Mouse (Mus musculus) layer of hippocampus, adult 6 months (tissue): ENCODE measurements around the gene Tsc22d3. TPM values are rescaled to one million over a fixed set of nuclear protein-coding genes. Genes with fewer than 3 reads are reported as not detected.

Experiments
- long read RNA-seq, 2 experiments: library from polyadenylated mRNA; unstranded; transcript quantifications; one replicate each; pipeline ENCODE4 v2.0.0; 2019 to 2020
- polyA plus RNA-seq: library from polyadenylated mRNA; unstranded; fragments of <200 nt; fragmentation: Nextera tagmentation; gene quantifications from 2 replicates; pipeline ENCODE4 v1.2.3, GENCODE M21; 2021

The Tsc22d3 gene
- polyA plus RNA-seq: 66.4 and 87.4 TPM in 2 replicates
- long read RNA-seq, experiment 1, transcript Tsc22d3-201 (3 exons, 1,974 nt): major isoform, 73 of 157 reads
- long read RNA-seq, experiment 1, transcript Tsc22d3-202 (3 exons, 1,790 nt): minor isoform, 49 of 157 reads
- long read RNA-seq, experiment 1, partial matches to known transcripts: 16 of 157 reads
- long read RNA-seq, experiment 1, other reads (novel, unspliced or antisense): 18 of 157 reads
- long read RNA-seq, experiment 2, transcript Tsc22d3-201 (3 exons, 1,974 nt): major isoform, 369 of 689 reads
- long read RNA-seq, experiment 2, transcript Tsc22d3-204 (3 exons, 952 nt): minor isoform, 5 of 689 reads
- long read RNA-seq, experiment 2, transcript Tsc22d3-202 (3 exons, 1,790 nt): minor isoform, 268 of 689 reads
- long read RNA-seq, experiment 2, partial matches to known transcripts: 4 of 689 reads
- long read RNA-seq, experiment 2, other reads (novel, unspliced or antisense): 43 of 689 reads

GRCm38 (mm10) chrX:140600410-140601109 is at the start of gene Tsc22d3:
TSS of gene Tsc22d3 (minus strand) at chrX:140600659.

Other genes with a start within 250 kb of the Tsc22d3 start
- gene Prps1, start 144.0 kb downstream of the Tsc22d3 start, polyA plus RNA-seq: 51.3 and 52.7 TPM in 2 replicates
- 5.5 and 6.0 TPM in 2 replicates for gene Mid2, start 63.9 kb upstream of the Tsc22d3 start, polyA plus RNA-seq
- gene Tex13b, start 212.8 kb upstream of the Tsc22d3 start, polyA plus RNA-seq: not detected in 2 replicates